Mouse (Mus musculus) liver, adult 2 months (tissue): ENCODE data around the gene Susd6. TPM values are rescaled to one million over a fixed set of nuclear protein-coding genes. Genes with fewer than 3 reads are reported as not detected.
"Not testable (repeated sequence)": the region's sequence is repeated elsewhere in the genome, so short reads cannot be mapped to it uniquely, and the experiment has no call there.

Source experiments
- DNase-seq: peaks from one replicate; pipeline ENCODE4 v3.0.0-alpha.2; 2011; ENCODE audit warnings: low read depth, low spot score; ENCODE audit errors: extremely low read depth
- H3K27ac ChIP-seq: fragments of 200-500 bp; replicated peaks from 2 replicates; pipeline ENCODE4 v1.5.1; 2012; ENCODE audit warnings: low read depth, mild to moderate bottlenecking, control low read depth, inconsistent platforms, low read length; ENCODE audit not compliant: insufficient read depth
- H3K27me3 ChIP-seq: fragments of 200-500 bp; 2 replicates; pipeline ENCODE4 v1.6.1; 2012; ENCODE audit warnings: mild to moderate bottlenecking, moderate library complexity, low read length, inconsistent platforms; ENCODE audit not compliant: control insufficient read depth, insufficient read depth
- H3K36me3 ChIP-seq: fragments of 200-500 bp; 2 replicates; pipeline ENCODE4 v1.6.1; 2012; ENCODE audit warnings: low read length, inconsistent platforms; ENCODE audit not compliant: control insufficient read depth, insufficient read depth
- H3K4me1 ChIP-seq: fragments of 200-500 bp; 2 replicates; pipeline ENCODE4 v1.6.1; 2011; ENCODE audit warnings: low read length; ENCODE audit not compliant: control insufficient read depth, insufficient read depth
- H3K4me3 ChIP-seq: fragments of 200-500 bp; 2 replicates; pipeline ENCODE4 v1.5.1; 2011; ENCODE audit warnings: low read depth, mild to moderate bottlenecking, control low read depth, low read length, moderate library complexity; ENCODE audit not compliant: insufficient read depth
- H3K79me2 ChIP-seq: fragments of 200-500 bp; 2 replicates; pipeline ENCODE4 v1.6.1; 2012; ENCODE audit warnings: inconsistent platforms, mild to moderate bottlenecking, low read length, moderate library complexity; ENCODE audit not compliant: control insufficient read depth, insufficient read depth
- H3K9ac ChIP-seq: fragments of 200-500 bp; 2 replicates; pipeline ENCODE4 v1.6.1; 2012; ENCODE audit warnings: low read depth, mild to moderate bottlenecking, control low read depth, inconsistent platforms, low read length
- CTCF ChIP-seq: fragments of 200-500 bp; IDR thresholded peaks from 2 replicates; pipeline ENCODE4 v1.5.1; 2011; ENCODE audit warnings: low read depth, low read length, control low read depth
- POLR2A ChIP-seq: fragments of 200-500 bp; IDR thresholded peaks from 2 replicates; pipeline ENCODE4 v1.6.1; 2011; ENCODE audit warnings: low read length, control low read depth; ENCODE audit not compliant: insufficient read depth; ENCODE audit errors: extremely low read depth
- WGBS: fragments of 180-500 bp; shearing (Covaris S2); methylation state at CpG from one replicate; pipeline ENCODE4 v1.1.7; 2018; 5-methylcytosine and 5-hydroxymethylcytosine counted together
- polyA plus RNA-seq: library from polyadenylated mRNA; depleted of rRNA; stranded (reverse); fragments of >200 nt; gene quantifications from 2 replicates; pipeline ENCODE4 v1.2.3, GENCODE M21; 2012
- total RNA-seq: library from RNA; depleted of rRNA; stranded (reverse); fragments of >200 nt; gene quantifications from 2 replicates; pipeline ENCODE4 v1.2.3, GENCODE M21; 2014

Susd6 gene
- total and polyA plus RNA-seq, 2 experiments = 20.1 to 22.3 TPM

DNA sequence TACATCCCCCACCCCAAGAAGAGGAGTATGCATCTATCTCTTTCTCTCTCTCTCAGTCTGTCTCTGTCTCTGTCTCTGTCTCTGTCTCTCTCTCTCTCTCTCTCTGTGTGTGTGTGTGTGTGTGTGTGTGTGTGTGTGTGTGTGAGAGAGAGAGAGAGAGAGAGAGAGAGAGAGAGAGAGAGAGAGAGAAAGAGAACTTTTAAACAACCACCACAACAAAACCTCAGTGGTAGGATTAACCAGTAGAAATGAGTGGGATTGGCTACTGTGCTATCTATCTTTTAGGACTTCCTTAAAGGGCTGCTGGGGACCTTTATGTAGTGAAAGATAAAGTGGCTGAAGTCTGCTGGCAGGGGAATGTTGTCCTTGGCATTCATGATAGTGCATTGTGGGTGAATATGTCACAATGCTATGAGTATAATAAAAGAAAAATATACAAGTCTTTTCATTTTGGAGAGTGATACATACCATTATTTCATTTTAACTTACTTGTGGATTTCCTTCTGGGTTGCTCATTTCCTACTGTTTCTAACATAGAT lies 27.5 kb downstream of the Susd6 start:
- no peak overlapping the region for H3K4me3 ChIP-seq
- no peak for DNase-seq
- H3K27ac ChIP-seq = no peak overlapping the region
- peaks cover 30% of the 10 kb centered on the region; the same call in 1 of the 2 replicates for H3K79me2 ChIP-seq
- H3K36me3 ChIP-seq = no peaks in the 10 kb centered on the region
- TF ChIP-seq CTCF = no peak
- no peak for TF ChIP-seq POLR2A
- H3K4me1 ChIP-seq = peaks cover 47% of the 10 kb centered on the region
- H3K27me3 ChIP-seq = no peaks in the 10 kb centered on the region
- no peak overlapping the region for H3K9ac ChIP-seq

DNA sequence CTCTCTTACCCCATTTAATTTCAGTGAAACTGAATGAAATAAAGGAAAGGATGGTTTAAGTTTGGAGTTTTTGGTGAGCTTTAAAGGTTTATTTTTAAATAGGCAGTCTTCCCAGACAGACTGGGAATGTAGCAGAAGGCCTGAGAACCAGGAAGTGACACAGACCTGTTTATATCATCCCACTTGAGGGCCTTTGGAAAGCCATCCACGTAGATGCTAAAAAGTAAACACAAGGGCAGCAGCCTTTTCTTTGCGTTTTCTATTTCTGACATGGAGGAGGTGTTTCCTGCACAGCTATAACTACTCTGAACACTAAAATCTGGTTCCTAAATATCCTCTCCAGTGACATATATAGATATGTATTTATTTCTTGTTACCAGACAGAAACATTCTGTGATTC lies 28.7 kb downstream of the Susd6 start:
- not testable (repeated sequence) for H3K27me3 ChIP-seq, H3K36me3 ChIP-seq, H3K4me3 ChIP-seq, H3K9ac ChIP-seq, H3K27ac ChIP-seq, DNase-seq
- H3K79me2 ChIP-seq = peaks cover 35% of the 10 kb centered on the region; the same call in 1 of the 2 replicates
- peaks cover 49% of the 10 kb centered on the region for H3K4me1 ChIP-seq
- 42% methylated on average over 2 of the region's 2 CpGs for WGBS

DNA sequence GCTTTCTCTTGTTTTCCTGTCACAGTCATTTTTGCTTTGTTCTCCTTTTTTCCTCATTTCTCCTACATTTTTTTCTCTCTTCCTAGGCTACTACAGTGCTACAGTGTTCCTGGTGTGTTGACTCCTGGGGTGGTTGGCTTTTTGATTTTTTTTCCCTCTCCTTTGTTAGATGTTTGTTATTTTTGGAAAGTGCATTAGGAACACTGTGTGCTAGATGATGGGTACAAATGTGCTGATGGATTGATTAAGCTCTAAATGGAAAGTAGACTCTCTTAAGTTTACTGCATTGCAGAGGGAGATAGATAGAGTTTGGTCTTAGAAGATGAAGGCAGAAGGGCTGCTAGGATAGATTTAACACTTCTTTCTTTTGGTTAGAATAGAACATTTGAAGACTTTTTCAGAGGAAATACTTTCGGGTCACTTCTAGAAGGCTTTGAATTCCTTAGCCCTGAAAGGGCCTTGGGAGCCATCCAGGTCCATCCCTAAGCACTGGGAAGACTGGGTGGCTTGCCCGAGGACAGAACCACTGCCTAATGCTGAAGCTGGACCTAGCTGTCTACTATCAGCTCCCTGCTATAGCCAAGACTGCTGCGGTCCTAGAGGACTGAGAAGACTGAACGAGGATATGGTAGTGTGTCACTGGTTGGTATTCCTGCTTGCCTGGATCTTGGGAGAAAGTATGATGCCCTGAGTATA lies 31.1 kb downstream of the Susd6 start:
- no peak for TF ChIP-seq POLR2A
- H3K27ac ChIP-seq = peak overlapping the region; percentile 20
- no peaks in the 10 kb centered on the region for H3K27me3 ChIP-seq
- peaks cover 26% of the 10 kb centered on the region; the same call in 1 of the 2 replicates for H3K79me2 ChIP-seq
- no peaks in the 10 kb centered on the region for H3K36me3 ChIP-seq
- no peak overlapping the region for H3K4me3 ChIP-seq
- DNase-seq = peak; percentile 64
- H3K4me1 ChIP-seq = peaks cover 39% of the 10 kb centered on the region
- 72% methylated on average over 4 of the region's 4 CpGs for WGBS
- no peak overlapping the region for H3K9ac ChIP-seq

DNA sequence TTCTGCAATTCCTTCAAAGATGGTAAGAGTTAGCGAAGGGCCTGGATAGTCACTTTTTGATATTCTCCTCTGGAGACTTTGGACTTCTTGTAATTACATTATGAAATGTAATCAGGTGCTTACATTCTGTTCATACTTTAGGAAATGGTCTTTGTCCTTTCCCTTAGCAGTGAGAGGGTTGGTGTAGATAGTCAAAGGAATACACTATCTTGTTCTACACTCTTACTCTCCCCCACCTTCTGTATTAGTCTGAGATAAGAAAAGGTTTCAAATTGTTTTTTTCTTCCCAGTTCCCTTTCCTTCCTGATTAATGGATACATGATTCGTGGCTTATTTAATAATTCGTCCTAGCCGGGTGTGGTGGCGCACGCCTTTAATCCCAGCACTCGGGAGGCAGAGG lies 32.2 kb downstream of the Susd6 start:
- H3K36me3 ChIP-seq = no peaks in the 10 kb centered on the region
- 88% methylated on average over 7 of the region's 7 CpGs for WGBS
- peaks cover 23% of the 10 kb centered on the region; the same call in 1 of the 2 replicates for H3K79me2 ChIP-seq
- no peak overlapping the region for H3K9ac ChIP-seq
- TF ChIP-seq POLR2A (no peak), CTCF (no peak)
- H3K27me3 ChIP-seq = no peaks in the 10 kb centered on the region
- H3K4me1 ChIP-seq = peaks cover 37% of the 10 kb centered on the region
- DNase-seq = no peak
- H3K4me3 ChIP-seq = no peak overlapping the region
- H3K27ac ChIP-seq = no peak overlapping the region

DNA sequence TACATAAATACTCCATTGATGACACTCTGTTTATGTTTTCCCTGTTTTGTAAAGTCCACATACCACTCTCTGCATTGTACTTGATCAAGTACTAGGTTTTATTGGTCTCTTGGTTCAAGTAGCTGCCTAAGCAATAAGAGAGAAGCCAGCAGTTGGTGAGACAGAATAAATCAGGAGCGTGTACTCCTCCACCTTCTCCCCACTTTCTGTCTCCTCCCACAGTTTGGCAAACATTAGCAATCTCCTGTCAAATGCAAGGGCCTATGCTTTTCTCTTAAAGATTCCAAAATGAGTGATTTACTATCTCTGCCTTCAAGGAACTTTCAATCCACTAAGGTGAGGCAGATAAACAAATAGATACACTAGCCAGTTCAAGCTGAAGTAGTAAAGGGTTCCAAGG lies 33.9 kb downstream of the Susd6 start:
- H3K36me3 ChIP-seq = peaks cover 9% of the 10 kb centered on the region; the same call in 1 of the 2 replicates
- H3K4me1 ChIP-seq = peaks cover 44% of the 10 kb centered on the region
- no peak for DNase-seq
- peaks cover 23% of the 10 kb centered on the region; the same call in 1 of the 2 replicates for H3K79me2 ChIP-seq
- no peak overlapping the region for H3K27ac ChIP-seq
- 29% methylated on average over 1 of the region's 1 CpGs for WGBS
- H3K27me3 ChIP-seq = no peaks in the 10 kb centered on the region
- no peak overlapping the region for H3K4me3 ChIP-seq
- TF ChIP-seq POLR2A (no peak), CTCF (no peak)
- no peak overlapping the region for H3K9ac ChIP-seq

DNA sequence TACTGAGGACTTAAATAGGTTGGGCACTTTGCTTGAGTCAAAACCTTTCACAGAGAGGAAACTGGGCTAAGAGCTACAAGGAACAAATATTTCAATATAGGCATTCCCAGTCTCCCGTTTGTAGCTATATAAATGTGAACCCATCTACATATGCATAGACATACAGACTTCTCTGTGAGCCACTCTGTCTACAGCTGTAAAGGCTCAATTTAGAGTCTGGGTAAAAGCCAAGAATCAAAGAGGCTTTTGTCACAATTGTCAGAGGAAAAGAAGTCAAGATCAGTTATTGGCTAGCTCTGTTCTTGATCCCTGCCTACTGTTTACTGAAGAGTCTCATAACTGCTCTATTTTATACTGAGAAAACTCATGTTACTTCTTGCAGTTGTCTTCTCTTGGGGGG lies 36.1 kb downstream of the Susd6 start:
- peaks cover 16% of the 10 kb centered on the region; the same call in 1 of the 2 replicates for H3K36me3 ChIP-seq
- TF ChIP-seq CTCF (no peak), POLR2A (no peak)
- H3K9ac ChIP-seq = no peak overlapping the region
- H3K4me3 ChIP-seq = no peak overlapping the region
- no peaks in the 10 kb centered on the region for H3K27me3 ChIP-seq
- no peak for DNase-seq
- 91% methylated on average over 1 of the region's 1 CpGs for WGBS
- peaks cover 41% of the 10 kb centered on the region for H3K4me1 ChIP-seq
- H3K27ac ChIP-seq = no peak overlapping the region
- peaks cover 31% of the 10 kb centered on the region; the same call in 1 of the 2 replicates for H3K79me2 ChIP-seq
